Mouse (Mus musculus) heart, embryonic 11.5 days (tissue): Measurements from ENCODE around the gene Snx29. TPM values are rescaled to one million over a fixed set of nuclear protein-coding genes. Genes with fewer than 3 reads are reported as not detected.
A peak's percentile ranks its signal among the peaks of the same experiment; 100 is the strongest.

Experiments used
- ATAC-seq: fragments of 200-750 bp; cut with Nextera tagmentation; replicated peaks from 2 replicates; pipeline ENCODE4 v1.8.0; 2017; ENCODE audit warnings: moderate library complexity; ENCODE audit not compliant: insufficient number of reproducible peaks, low FRiP score, low TSS enrichment
- H3K27ac ChIP-seq: fragments of 300-500 bp; sonication (generic); 2 replicates; pipeline ENCODE4 v1.5.1; 2014; ENCODE audit warnings: mild to moderate bottlenecking, low read depth, low read length
- H3K27me3 ChIP-seq: fragments of 300-500 bp; sonication (generic); 2 replicates; pipeline ENCODE4 v1.6.1; 2014; ENCODE audit warnings: mild to moderate bottlenecking, low read length, mixed read lengths; ENCODE audit not compliant: control insufficient read depth, insufficient read depth
- H3K36me3 ChIP-seq: fragments of 300-500 bp; sonication (generic); 2 replicates; pipeline ENCODE4 v1.6.1; 2014; ENCODE audit warnings: mild to moderate bottlenecking, low read length, moderate library complexity, mixed read lengths; ENCODE audit not compliant: control insufficient read depth, insufficient read depth
- H3K4me1 ChIP-seq: fragments of 300-500 bp; sonication (generic); 2 replicates; pipeline ENCODE4 v1.6.1; 2014; ENCODE audit warnings: low read length; ENCODE audit not compliant: control insufficient read depth, insufficient read depth
- H3K4me2 ChIP-seq: fragments of 300-500 bp; sonication (generic); 2 replicates; pipeline ENCODE4 v1.6.1; 2014; ENCODE audit warnings: mild to moderate bottlenecking, moderate library complexity
- H3K4me3 ChIP-seq: fragments of 300-500 bp; sonication (generic); 2 replicates; pipeline ENCODE4 v1.5.1; 2014; ENCODE audit warnings: low read depth, low read length
- H3K9ac ChIP-seq: fragments of 300-500 bp; sonication (generic); 2 replicates; pipeline ENCODE4 v1.6.1; 2014; ENCODE audit warnings: mild to moderate bottlenecking, low read depth, low read length, moderate library complexity
- H3K9me3 ChIP-seq: fragments of 300-500 bp; sonication (generic); replicated peaks from 2 replicates; pipeline ENCODE4 v1.6.1; 2016; ENCODE audit warnings: low read length; ENCODE audit not compliant: control insufficient read depth
- WGBS: fragments of 180-500 bp; shearing (Covaris S2); extraction: QIAGEN DNeasy Blood & Tissue Kit; methylation state at CpG from one replicate; pipeline ENCODE4 v1.1.7; 2014; ENCODE audit not compliant: insufficient replicate concordance; 5-methylcytosine and 5-hydroxymethylcytosine counted together
- polyA plus RNA-seq: library from polyadenylated mRNA; unstranded; fragments of >200 nt; fragmentation: Nextera tagmentation; extraction: Ambion mirVana; gene quantifications from 2 replicates; pipeline ENCODE4 v1.2.1, GENCODE M21; 2014

The Snx29 gene
- polyA plus RNA-seq, 1 experiment from 2014 or later: 8.2 TPM

DNA sequence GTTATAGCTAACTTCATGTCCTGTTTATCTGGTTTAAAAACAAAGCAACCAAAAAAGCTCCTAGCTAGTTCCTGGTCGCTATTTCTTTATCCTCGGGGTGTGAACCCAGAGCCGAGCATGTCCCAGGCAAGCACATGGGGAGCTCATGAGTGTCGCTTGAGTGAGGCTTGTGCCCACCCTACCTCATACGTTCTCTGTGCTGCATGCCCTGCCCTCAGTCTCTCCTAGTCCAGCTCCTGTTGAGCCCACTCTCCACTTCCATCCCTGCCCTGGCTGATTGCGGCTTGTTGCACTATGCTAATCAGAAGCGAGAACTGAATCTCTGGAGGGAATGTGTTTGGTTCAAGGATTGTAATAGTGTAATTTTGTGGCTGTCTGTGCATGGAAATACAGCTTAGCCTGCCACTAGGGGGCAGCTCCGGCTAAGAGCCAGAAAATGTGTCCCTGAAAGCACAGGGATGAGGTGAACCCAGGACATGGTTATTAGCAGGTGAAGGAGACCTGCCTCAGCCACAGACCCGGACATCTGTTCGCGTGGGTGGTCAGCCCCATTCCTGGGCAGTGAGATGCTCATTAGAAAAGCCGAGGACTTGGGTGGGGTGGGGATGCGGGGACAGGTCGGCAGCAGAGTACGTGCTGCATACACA is 145.9 kb downstream of the Snx29 start:
- Histone ChIP-seq H3K4me3 (no peak overlapping the region), H3K36me3 (no peaks in the 10 kb centered on the region), H3K4me1 (peaks cover 8% of the 10 kb centered on the region), H3K27me3 (no peaks in the 10 kb centered on the region), H3K9me3 (no peaks in the 10 kb centered on the region), H3K27ac (no peak overlapping the region), H3K4me2 (no peak overlapping the region), H3K9ac (no peak overlapping the region)
- ATAC-seq: no peak
- WGBS: 56% methylated on average over 15 of the region's 15 CpGs

- Histone ChIP-seq H3K36me3 (no peaks in the 10 kb centered on the region), H3K4me3 (no peak overlapping the region), H3K4me1 (peaks cover 14% of the 10 kb centered on the region), H3K9me3 (no peaks in the 10 kb centered on the region), H3K27me3 (no peaks in the 10 kb centered on the region), H3K9ac (no peak overlapping the region), H3K27ac (no peak overlapping the region), H3K4me2 (no peak overlapping the region)
- no peak for ATAC-seq
- 83% methylated on average over 3 of the region's 3 CpGs for WGBS
Observed at GRCm38 (mm10) chr16:11469491-11469890, 146.8 kb downstream of the Snx29 start.

GRCm38 (mm10) chr16:11471246-11471645 is 148.5 kb downstream of the Snx29 start:
- H3K27ac ChIP-seq: no peak overlapping the region
- H3K4me3 ChIP-seq: no peak overlapping the region
- no peak overlapping the region for H3K4me2 ChIP-seq
- no peak overlapping the region for H3K9ac ChIP-seq
- peaks cover 23% of the 10 kb centered on the region for H3K4me1 ChIP-seq
- 82% methylated on average over 2 of the region's 2 CpGs for WGBS
- H3K36me3 ChIP-seq: no peaks in the 10 kb centered on the region
- no peaks in the 10 kb centered on the region for H3K27me3 ChIP-seq
- H3K9me3 ChIP-seq: no peaks in the 10 kb centered on the region
- no peak for ATAC-seq

- Histone ChIP-seq H3K9me3 (no peaks in the 10 kb centered on the region), H3K4me1 (peaks cover 23% of the 10 kb centered on the region), H3K36me3 (no peaks in the 10 kb centered on the region), H3K4me2 (no peak overlapping the region), H3K27ac (no peak overlapping the region), H3K4me3 (no peak overlapping the region), H3K9ac (no peak overlapping the region), H3K27me3 (no peaks in the 10 kb centered on the region)
- WGBS: 69% methylated on average over 4 of the region's 4 CpGs
- no peak for ATAC-seq
Observed at GRCm38 (mm10) chr16:11472852-11473251, 150.1 kb downstream of the Snx29 start.

DNA sequence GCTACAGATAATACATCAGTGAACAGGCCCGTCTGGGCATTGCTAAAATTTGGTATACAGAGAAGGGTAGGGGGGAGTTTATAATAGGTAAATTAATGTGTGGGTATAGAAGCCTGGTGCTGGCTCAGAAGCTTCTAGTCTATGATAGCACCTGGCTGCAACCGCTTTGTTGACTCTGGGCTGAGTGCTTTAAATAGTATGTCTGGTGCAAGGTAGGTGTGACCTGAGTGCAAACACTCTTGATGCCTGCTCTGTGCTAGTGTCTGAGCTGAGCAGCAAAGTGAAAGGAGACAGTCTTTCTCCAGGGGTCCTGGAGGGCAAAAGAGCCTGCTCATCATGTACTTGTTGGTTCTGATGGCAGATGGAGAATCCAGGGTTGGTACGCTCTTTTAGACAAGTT is 150.8 kb downstream of the Snx29 start:
- no peak for ATAC-seq
- H3K9ac ChIP-seq: no peak overlapping the region
- peaks cover 23% of the 10 kb centered on the region for H3K4me1 ChIP-seq
- WGBS: 67% methylated on average over 3 of the region's 3 CpGs
- no peaks in the 10 kb centered on the region for H3K9me3 ChIP-seq
- H3K4me2 ChIP-seq: no peak overlapping the region
- no peaks in the 10 kb centered on the region for H3K36me3 ChIP-seq
- no peak overlapping the region for H3K4me3 ChIP-seq
- H3K27me3 ChIP-seq: no peaks in the 10 kb centered on the region
- peak overlapping the region; percentile 2; the same call in 1 of the 2 replicates for H3K27ac ChIP-seq

DNA sequence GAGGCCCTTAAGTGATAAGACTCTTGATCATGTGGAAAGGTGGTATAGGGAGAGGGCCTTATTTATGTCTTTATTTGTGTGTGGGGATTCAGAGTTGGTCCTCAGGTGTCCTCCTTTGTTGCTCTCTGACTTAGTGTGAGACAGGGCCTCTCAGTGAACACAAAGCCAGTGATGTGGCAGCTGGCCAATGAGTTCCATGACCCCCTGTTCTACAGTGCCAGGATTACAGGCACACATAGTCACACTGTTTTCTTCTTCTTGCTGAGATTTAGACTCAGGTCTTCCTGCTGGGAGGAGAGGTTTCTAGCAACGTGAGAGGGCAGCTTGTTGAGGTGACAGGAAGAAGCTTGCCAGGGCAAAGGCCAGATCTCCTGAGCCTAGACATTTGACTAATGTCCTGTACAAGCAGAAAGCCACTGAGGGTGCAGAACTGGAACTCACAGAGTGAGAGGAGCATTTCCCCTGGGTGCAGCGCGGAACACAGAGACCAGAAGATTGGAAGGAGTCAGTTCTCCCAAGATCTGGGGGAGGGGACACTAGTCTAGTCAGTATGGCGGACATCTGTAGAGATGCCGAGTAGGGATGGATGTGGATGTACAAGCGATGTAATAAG is 151.3 kb downstream of the Snx29 start:
- H3K4me2 ChIP-seq: no peak overlapping the region
- WGBS: 78% methylated on average over 6 of the region's 6 CpGs
- H3K4me1 ChIP-seq: peaks cover 23% of the 10 kb centered on the region
- H3K27ac ChIP-seq: peak overlapping the region; percentile 2; the same call in 1 of the 2 replicates
- no peak; the same call in 1 of the 2 replicates for ATAC-seq
- no peaks in the 10 kb centered on the region for H3K36me3 ChIP-seq
- H3K9me3 ChIP-seq: no peaks in the 10 kb centered on the region
- no peaks in the 10 kb centered on the region for H3K27me3 ChIP-seq
- H3K9ac ChIP-seq: no peak overlapping the region
- H3K4me3 ChIP-seq: no peak overlapping the region

- H3K36me3 ChIP-seq: no peaks in the 10 kb centered on the region
- no peaks in the 10 kb centered on the region for H3K27me3 ChIP-seq
- ATAC-seq: no peak
- H3K27ac ChIP-seq: no peak overlapping the region
- no peaks in the 10 kb centered on the region for H3K9me3 ChIP-seq
- no peak overlapping the region for H3K9ac ChIP-seq
- H3K4me1 ChIP-seq: peaks cover 27% of the 10 kb centered on the region
- WGBS: 65% methylated on average over 10 of the region's 10 CpGs
- H3K4me3 ChIP-seq: no peak overlapping the region
- H3K4me2 ChIP-seq: no peak overlapping the region
Observed at GRCm38 (mm10) chr16:11475137-11475943, 152.6 kb downstream of the Snx29 start.

- Histone ChIP-seq H3K4me2 (no peak overlapping the region), H3K27me3 (no peaks in the 10 kb centered on the region), H3K36me3 (no peaks in the 10 kb centered on the region), H3K4me3 (no peak overlapping the region), H3K27ac (no peak overlapping the region), H3K4me1 (peaks cover 27% of the 10 kb centered on the region), H3K9ac (no peak overlapping the region), H3K9me3 (no peaks in the 10 kb centered on the region)
- ATAC-seq: no peak
- WGBS: 88% methylated on average over 1 of the region's 1 CpGs
Observed at GRCm38 (mm10) chr16:11476314-11476713, 153.6 kb downstream of the Snx29 start.
